Mouse (Mus musculus) layer of hippocampus, adult 8-10 months (tissue): ENCODE results near the gene Stk39. TPM values are rescaled to one million over a fixed set of nuclear protein-coding genes. Genes with fewer than 3 reads are reported as not detected.

Experiments used
- total RNA-seq, 4 experiments: library from RNA; stranded (reverse); gene quantifications; 2 replicates each; pipeline ENCODE4 v1.2.4; 2022

Gene Stk39
- total RNA-seq, 4 experiments from 2014 or later: 66.7 to 76.9 (median 76.1) TPM

Other genes starting within 250 kb of the Stk39 start
- not detected for gene 4933409G03Rik, start 110.1 kb upstream of the Stk39 start, total RNA-seq
- not detected for gene 4932414N04Rik, start 184.2 kb upstream of the Stk39 start, total RNA-seq